Mouse (Mus musculus) megakaryocyte, embryonic 14.5 days (primary cell): ENCODE results near the gene Fdx1l.

ENCODE experiments used
- FLI1 ChIP-seq: IDR thresholded peaks from 2 replicates; pipeline ENCODE4 v1.6.1; 2012; ENCODE audit warnings: low read length, inconsistent platforms, mixed read lengths
- GATA1 ChIP-seq: IDR thresholded peaks from 3 replicates; pipeline ENCODE4 v1.6.1; 2012; ENCODE audit warnings: mixed read lengths, low read length, inconsistent platforms, borderline replicate concordance

DNA sequence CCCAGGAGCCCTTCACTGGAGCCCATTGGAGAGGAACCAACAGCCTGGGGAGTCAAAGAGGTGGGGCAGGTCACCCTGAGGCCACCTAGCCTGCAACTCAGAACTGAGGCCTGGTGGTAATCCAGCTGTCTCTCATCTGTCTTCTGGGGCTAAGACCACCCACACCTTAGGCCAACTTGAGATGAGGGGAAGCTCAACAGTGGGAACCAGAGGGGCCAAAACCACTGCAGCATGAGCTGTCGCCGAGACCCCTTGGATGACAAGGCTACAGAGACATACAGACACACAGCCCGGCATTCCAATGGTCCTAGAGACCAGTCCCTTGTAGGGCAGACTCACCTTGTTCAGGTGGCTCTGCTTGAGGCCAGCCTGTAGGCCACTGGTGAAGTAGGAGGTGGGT is 2.2 kb upstream of the Fdx1l start:
- TF ChIP-seq GATA1 (no peak), FLI1 (no peak)
